Mouse (Mus musculus): Measurements from ENCODE around the gene Amn. TPM values are rescaled to one million over a fixed set of nuclear protein-coding genes. Genes with fewer than 3 reads are reported as not detected.

Gene Amn
- polyA plus RNA-seq, 1 experiment from 2014 or later = 1.5 TPM

DNA sequence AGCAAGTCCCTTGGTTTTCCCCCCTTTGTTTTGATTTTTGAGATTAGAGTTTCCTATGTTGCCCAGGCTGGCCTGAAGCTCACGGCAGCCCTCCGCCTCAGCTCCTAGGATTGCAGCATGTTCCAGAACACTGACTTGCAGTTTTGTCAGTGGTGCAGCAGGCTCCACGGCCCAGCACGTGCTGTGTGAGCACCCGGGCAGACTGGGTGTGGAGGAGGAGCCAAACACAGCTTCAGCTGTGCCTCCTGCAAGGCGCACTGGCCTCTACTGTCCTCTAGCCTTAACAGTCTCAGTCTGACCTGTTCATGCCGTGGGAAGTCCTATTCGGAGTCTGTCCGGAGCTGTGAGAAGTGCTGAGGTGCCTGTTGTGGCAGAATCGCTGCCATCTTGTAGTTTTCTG is 31.0 kb upstream of the Amn start:
- Histone ChIP-seq H3K9ac (no peak overlapping the region), H3K4me2 (no peak overlapping the region), H3K27me3 (no peaks in the 10 kb centered on the region), H3K4me3 (no peak overlapping the region), H3K4me1 (peaks cover 12% of the 10 kb centered on the region), H3K36me3 (peaks cover 58% of the 10 kb centered on the region), H3K27ac (no peak overlapping the region), H3K9me3 (no peaks in the 10 kb centered on the region)
- WGBS = 81% methylated on average over 10 of the region's 10 CpGs
- no peak for ATAC-seq (ENCODE audit: insufficient number of reproducible peaks, insufficient read depth, low FRiP score, low TSS enrichment, low read depth)

- H3K4me2 ChIP-seq = no peak overlapping the region
- H3K9me3 ChIP-seq = no peaks in the 10 kb centered on the region
- peaks cover 65% of the 10 kb centered on the region for H3K36me3 ChIP-seq
- ATAC-seq (ENCODE audit: insufficient number of reproducible peaks, insufficient read depth, low FRiP score, low TSS enrichment, low read depth) = no peak
- no peak overlapping the region for H3K4me3 ChIP-seq
- no peak overlapping the region for H3K9ac ChIP-seq
- H3K27me3 ChIP-seq = no peaks in the 10 kb centered on the region
- H3K4me1 ChIP-seq = peaks cover 12% of the 10 kb centered on the region
- H3K27ac ChIP-seq = no peak overlapping the region
- 96% methylated on average over 6 of the region's 6 CpGs for WGBS
Measured at GRCm38 (mm10) chr12:111241916-111242315, 29.0 kb upstream of the Amn start.

DNA sequence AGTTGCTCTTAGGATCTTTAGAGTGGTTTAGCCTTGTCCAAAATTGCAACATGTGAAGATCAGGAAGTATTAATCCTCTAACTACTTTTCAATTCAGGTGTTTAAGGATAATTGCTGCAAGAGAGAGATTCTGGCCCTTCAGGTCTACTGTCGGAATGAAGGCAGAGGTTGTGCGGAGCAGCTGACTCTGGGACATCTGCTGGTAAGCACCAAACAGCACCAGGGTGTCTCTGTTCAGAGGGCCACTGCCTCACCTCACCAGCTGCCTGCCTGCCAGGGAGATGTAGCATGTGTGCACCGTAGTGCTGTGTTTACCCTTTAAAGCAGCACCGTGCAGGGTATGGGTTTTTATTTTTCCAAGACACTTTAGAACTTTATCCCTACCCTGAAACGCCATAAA is 28.5 kb upstream of the Amn start:
- peaks cover 68% of the 10 kb centered on the region for H3K36me3 ChIP-seq
- no peak overlapping the region for H3K27ac ChIP-seq
- no peaks in the 10 kb centered on the region for H3K27me3 ChIP-seq
- WGBS = 93% methylated on average over 5 of the region's 5 CpGs
- ATAC-seq (ENCODE audit: insufficient number of reproducible peaks, insufficient read depth, low FRiP score, low TSS enrichment, low read depth) = no peak
- no peak overlapping the region for H3K4me3 ChIP-seq
- H3K4me2 ChIP-seq = no peak overlapping the region
- H3K4me1 ChIP-seq = peaks cover 12% of the 10 kb centered on the region
- no peak overlapping the region for H3K9ac ChIP-seq
- H3K9me3 ChIP-seq = no peaks in the 10 kb centered on the region

DNA sequence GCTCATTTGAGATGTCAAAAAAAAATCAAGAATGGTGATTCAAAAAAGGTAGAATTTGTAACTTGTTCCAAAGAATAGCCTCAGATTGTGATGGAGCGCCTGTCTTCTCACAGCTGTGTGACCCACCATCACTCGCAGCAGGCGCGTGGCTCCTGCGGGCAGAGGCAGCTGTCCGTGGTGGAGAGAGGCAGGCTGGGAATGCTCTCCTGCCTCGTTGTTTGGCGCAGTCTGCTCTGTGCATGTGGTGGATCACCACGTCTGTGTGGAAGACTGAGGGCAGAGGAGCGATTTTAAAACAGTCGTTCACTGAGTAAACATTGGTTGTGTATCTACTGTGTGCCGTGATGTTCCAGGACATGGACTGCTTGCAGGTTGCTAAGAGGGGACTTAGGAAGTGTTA is 27.2 kb upstream of the Amn start:
- H3K36me3 ChIP-seq = peaks cover 69% of the 10 kb centered on the region
- H3K27me3 ChIP-seq = no peaks in the 10 kb centered on the region
- no peak overlapping the region for H3K4me2 ChIP-seq
- H3K4me1 ChIP-seq = peaks cover under 1% of the 10 kb centered on the region; the same call in 1 of the 2 replicates
- H3K27ac ChIP-seq = no peak overlapping the region
- WGBS = 91% methylated on average over 12 of the region's 12 CpGs
- no peak overlapping the region for H3K4me3 ChIP-seq
- no peak for ATAC-seq (ENCODE audit: insufficient number of reproducible peaks, insufficient read depth, low FRiP score, low TSS enrichment, low read depth)
- no peak overlapping the region for H3K9ac ChIP-seq
- H3K9me3 ChIP-seq = no peaks in the 10 kb centered on the region

DNA sequence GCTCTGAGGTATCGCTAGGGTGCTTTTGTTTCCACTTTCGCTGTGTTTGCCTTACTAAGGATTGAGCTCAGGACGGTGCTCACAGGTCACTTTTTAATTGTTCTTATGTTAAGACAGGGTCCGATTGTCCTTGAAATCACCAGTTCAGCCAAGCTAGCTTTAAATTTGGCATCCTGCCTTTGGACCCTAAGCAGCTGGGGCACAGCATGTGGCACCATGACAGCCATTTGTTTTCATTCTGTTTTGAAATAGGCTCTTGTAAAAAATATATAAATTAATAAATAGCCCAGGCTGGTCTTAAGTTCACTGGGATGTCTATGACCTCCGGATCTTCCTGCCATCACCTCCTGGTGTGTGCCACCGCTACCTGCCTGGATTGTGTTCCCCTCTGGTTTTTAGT is 25.8 kb upstream of the Amn start:
- H3K4me3 ChIP-seq = no peak overlapping the region
- H3K4me1 ChIP-seq = no peaks in the 10 kb centered on the region
- no peak overlapping the region for H3K9ac ChIP-seq
- no peak overlapping the region for H3K4me2 ChIP-seq
- no peak for ATAC-seq (ENCODE audit: insufficient number of reproducible peaks, insufficient read depth, low FRiP score, low TSS enrichment, low read depth)
- H3K27me3 ChIP-seq = no peaks in the 10 kb centered on the region
- no peaks in the 10 kb centered on the region for H3K9me3 ChIP-seq
- peaks cover 69% of the 10 kb centered on the region for H3K36me3 ChIP-seq
- WGBS = 92% methylated on average over 6 of the region's 6 CpGs
- H3K27ac ChIP-seq = no peak overlapping the region

GRCm38 (mm10) chr12:111246808-111247464 is 24.0 kb upstream of the Amn start:
- 91% methylated on average over 9 of the region's 9 CpGs for WGBS
- Histone ChIP-seq H3K9ac (no peak overlapping the region), H3K36me3 (peaks cover 62% of the 10 kb centered on the region), H3K27me3 (no peaks in the 10 kb centered on the region), H3K9me3 (no peaks in the 10 kb centered on the region), H3K4me2 (no peak overlapping the region), H3K4me3 (no peak overlapping the region), H3K27ac (no peak overlapping the region), H3K4me1 (no peaks in the 10 kb centered on the region)
- ATAC-seq (ENCODE audit: insufficient number of reproducible peaks, insufficient read depth, low FRiP score, low TSS enrichment, low read depth) = no peak

DNA sequence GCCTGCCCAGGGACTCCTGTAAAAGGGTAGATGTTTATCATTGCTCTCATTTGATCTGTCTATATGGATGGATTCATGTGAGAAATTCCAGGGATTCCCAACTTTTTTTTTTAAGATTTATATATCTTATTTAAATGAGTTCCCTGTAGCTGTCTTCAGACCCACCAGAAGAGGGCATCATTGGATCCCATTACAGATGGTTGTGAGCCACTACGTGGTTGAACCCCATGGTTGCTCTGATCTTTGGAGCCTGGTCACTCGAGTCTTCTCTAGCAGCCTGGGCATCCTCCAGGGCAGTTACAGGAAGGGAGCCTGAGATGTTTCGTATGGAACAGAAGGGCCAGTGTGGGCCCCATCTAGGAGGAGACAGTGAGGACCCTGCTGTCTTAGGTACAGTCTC is 21.8 kb upstream of the Amn start:
- H3K4me1 ChIP-seq = peaks cover 6% of the 10 kb centered on the region
- no peak for ATAC-seq (ENCODE audit: insufficient number of reproducible peaks, insufficient read depth, low FRiP score, low TSS enrichment, low read depth)
- H3K4me3 ChIP-seq = no peak overlapping the region
- WGBS = 64% methylated on average over 3 of the region's 3 CpGs
- H3K9me3 ChIP-seq = no peaks in the 10 kb centered on the region
- no peak overlapping the region for H3K27ac ChIP-seq
- H3K9ac ChIP-seq = no peak overlapping the region
- H3K4me2 ChIP-seq = no peak overlapping the region
- H3K27me3 ChIP-seq = no peaks in the 10 kb centered on the region
- H3K36me3 ChIP-seq = peaks cover 57% of the 10 kb centered on the region

- Histone ChIP-seq H3K9me3 (no peaks in the 10 kb centered on the region), H3K4me2 (no peak overlapping the region), H3K27me3 (no peaks in the 10 kb centered on the region), H3K4me3 (no peak overlapping the region), H3K9ac (no peak overlapping the region), H3K4me1 (peaks cover 6% of the 10 kb centered on the region), H3K36me3 (peaks cover 48% of the 10 kb centered on the region), H3K27ac (no peak overlapping the region)
- ATAC-seq (ENCODE audit: insufficient number of reproducible peaks, insufficient read depth, low FRiP score, low TSS enrichment, low read depth) = no peak
- WGBS = 69% methylated on average over 8 of the region's 8 CpGs
Measured at GRCm38 (mm10) chr12:111250116-111250515, 20.8 kb upstream of the Amn start.

DNA sequence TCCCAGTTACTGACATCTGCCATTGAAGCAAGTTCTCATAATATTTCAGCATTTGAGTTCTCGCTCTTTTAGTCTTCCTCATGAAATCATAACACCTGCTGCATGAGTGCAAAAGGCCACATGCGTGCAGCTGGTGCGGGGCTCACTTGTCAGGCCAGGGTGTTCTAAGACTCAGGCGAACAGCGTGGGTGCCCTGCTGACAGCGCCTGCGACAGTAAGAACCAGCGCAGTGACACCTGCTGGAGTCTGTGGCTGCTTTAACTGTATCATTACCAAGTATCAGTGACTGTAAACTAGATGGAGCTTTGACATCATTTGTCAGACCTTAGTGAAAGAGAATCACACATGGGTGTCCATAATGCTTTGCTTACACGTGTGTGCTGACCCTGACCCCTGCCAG is 19.7 kb upstream of the Amn start:
- no peaks in the 10 kb centered on the region for H3K9me3 ChIP-seq
- ATAC-seq (ENCODE audit: insufficient number of reproducible peaks, insufficient read depth, low FRiP score, low TSS enrichment, low read depth) = no peak
- H3K36me3 ChIP-seq = peaks cover 48% of the 10 kb centered on the region
- WGBS = 66% methylated on average over 9 of the region's 9 CpGs
- H3K4me3 ChIP-seq = no peak overlapping the region
- no peak overlapping the region for H3K9ac ChIP-seq
- no peaks in the 10 kb centered on the region for H3K27me3 ChIP-seq
- H3K4me1 ChIP-seq = peaks cover 6% of the 10 kb centered on the region
- H3K4me2 ChIP-seq = no peak overlapping the region
- no peak overlapping the region for H3K27ac ChIP-seq

DNA sequence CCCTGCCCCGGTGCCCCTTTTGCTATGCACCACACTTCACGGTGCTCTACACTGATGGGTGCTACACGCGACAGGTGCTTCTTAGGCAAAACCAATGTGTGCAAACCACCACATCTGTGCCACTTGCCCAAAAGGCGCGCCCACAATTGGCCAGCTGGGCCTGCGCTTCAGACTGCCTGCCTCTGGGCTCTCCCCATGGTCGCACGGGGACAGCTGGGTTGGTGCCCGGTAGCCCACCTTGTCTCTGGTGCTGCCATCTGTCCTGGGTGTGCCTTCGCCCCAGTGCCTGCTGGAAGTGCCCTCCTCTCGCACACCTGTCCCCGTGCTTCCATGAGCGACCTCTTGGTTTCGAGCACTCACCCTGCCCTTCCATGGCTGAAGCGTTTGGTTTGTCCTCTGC is 7.2 kb upstream of the Amn start:
- no peak overlapping the region for H3K27ac ChIP-seq
- ATAC-seq (ENCODE audit: insufficient number of reproducible peaks, insufficient read depth, low FRiP score, low TSS enrichment, low read depth) = no peak
- H3K4me3 ChIP-seq = no peak overlapping the region
- H3K36me3 ChIP-seq = peaks cover 56% of the 10 kb centered on the region
- no peak overlapping the region for H3K4me2 ChIP-seq
- 94% methylated on average over 16 of the region's 16 CpGs for WGBS
- H3K9me3 ChIP-seq = no peaks in the 10 kb centered on the region
- no peaks in the 10 kb centered on the region for H3K4me1 ChIP-seq
- H3K27me3 ChIP-seq = peaks cover 1% of the 10 kb centered on the region; the same call in 1 of the 2 replicates
- H3K9ac ChIP-seq = no peak overlapping the region

DNA sequence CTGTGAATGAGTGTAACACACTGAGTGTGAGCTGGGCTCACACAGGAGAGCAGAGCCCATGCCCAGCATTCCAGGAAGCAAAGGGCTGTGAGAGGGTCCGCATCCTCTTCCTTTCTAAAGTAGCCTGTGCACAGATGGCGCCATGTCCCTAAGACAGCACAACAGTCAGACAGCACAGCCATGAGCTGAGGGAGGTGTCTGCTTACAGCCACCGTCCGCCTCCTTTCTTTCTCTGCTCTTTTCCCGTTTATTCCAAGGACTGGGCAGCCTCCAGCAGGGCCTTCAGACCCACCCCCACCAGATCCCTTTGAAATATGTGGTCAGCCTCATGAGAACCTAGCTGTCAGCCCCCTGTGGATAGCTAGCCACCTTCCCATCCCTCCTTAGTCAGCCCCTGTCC is 5.7 kb upstream of the Amn start:
- H3K27me3 ChIP-seq = peaks cover 17% of the 10 kb centered on the region
- ATAC-seq (ENCODE audit: insufficient number of reproducible peaks, insufficient read depth, low FRiP score, low TSS enrichment, low read depth) = no peak
- no peak overlapping the region for H3K9ac ChIP-seq
- WGBS = 53% methylated on average over 5 of the region's 5 CpGs
- peaks cover 42% of the 10 kb centered on the region for H3K36me3 ChIP-seq
- no peaks in the 10 kb centered on the region for H3K9me3 ChIP-seq
- H3K4me1 ChIP-seq = no peaks in the 10 kb centered on the region
- H3K4me3 ChIP-seq = no peak overlapping the region
- no peak overlapping the region for H3K27ac ChIP-seq
- H3K4me2 ChIP-seq = no peak overlapping the region

DNA sequence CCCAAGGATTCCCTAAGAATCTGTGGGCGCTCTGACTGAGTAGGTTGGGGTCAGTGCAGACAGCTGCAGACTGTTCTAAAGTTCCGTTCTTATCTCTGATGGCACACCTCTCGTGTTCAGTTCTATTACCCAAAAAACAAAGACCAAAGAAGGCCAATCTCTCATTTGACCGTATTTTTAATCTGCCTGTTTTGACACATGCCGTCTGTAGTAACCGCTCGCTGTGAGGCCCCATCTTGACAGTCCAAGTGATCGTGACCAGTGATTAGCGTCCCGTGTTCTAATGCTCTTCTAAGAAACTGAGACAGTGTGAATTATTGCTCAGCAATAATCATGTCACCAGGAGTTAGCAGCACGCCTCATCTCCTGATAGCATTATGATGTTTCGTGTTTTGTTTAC is 4.3 kb upstream of the Amn start:
- Histone ChIP-seq H3K27me3 (peaks cover 30% of the 10 kb centered on the region), H3K9me3 (no peaks in the 10 kb centered on the region), H3K4me3 (no peak overlapping the region), H3K36me3 (peaks cover 29% of the 10 kb centered on the region), H3K9ac (no peak overlapping the region), H3K4me2 (no peak overlapping the region), H3K4me1 (peaks cover 10% of the 10 kb centered on the region), H3K27ac (no peak overlapping the region)
- no peak for ATAC-seq (ENCODE audit: insufficient number of reproducible peaks, insufficient read depth, low FRiP score, low TSS enrichment, low read depth)
- 82% methylated on average over 12 of the region's 12 CpGs for WGBS
